Mouse (Mus musculus) heart, embryonic 14.5 days (tissue): ENCODE results near the gene Armh3. TPM values are rescaled to one million over a fixed set of nuclear protein-coding genes. Genes with fewer than 3 reads are reported as not detected.

Experiments used
- ATAC-seq: fragments of 200-750 bp; cut with Nextera tagmentation; 2 replicates; pipeline ENCODE4 v1.8.0; 2017; ENCODE audit warnings: low read depth, moderate TSS enrichment; ENCODE audit not compliant: insufficient number of reproducible peaks, insufficient read depth, low FRiP score
- H3K27ac ChIP-seq, 2 experiments: fragments of 200-500 bp in 1 of 2; fragments of 300-500 bp in 1 of 2; sonication (generic) in 1 of 2; replicated peaks in 1 of 2; 2 replicates each; pipeline ENCODE4 v1.5.1; 2012 to 2014; ENCODE audit warnings: low read depth in 2 of 2, low read length in 2 of 2, control low read depth in 1 of 2, mild to moderate bottlenecking in 1 of 2, mixed read lengths in 1 of 2; ENCODE audit not compliant: control insufficient read depth in 1 of 2, insufficient read depth in 1 of 2
- H3K27me3 ChIP-seq: fragments of 300-500 bp; sonication (generic); 2 replicates; pipeline ENCODE4 v1.6.1; 2014; ENCODE audit warnings: mild to moderate bottlenecking, low read length, control low read depth; ENCODE audit not compliant: control insufficient read depth, insufficient read depth
- H3K36me3 ChIP-seq: fragments of 300-500 bp; sonication (generic); 2 replicates; pipeline ENCODE4 v1.6.1; 2014; ENCODE audit warnings: mild to moderate bottlenecking, control low read depth, low read length, mixed read lengths; ENCODE audit not compliant: control insufficient read depth, insufficient read depth
- H3K4me1 ChIP-seq, 2 experiments: fragments of 200-500 bp in 1 of 2; fragments of 300-500 bp in 1 of 2; sonication (generic) in 1 of 2; 2 replicates each; pipeline ENCODE4 v1.6.1; 2012 to 2014; ENCODE audit warnings: low read length in 2 of 2, control low read depth in 1 of 2, mixed read lengths in 1 of 2; ENCODE audit not compliant: control insufficient read depth in 2 of 2, insufficient read depth in 2 of 2
- H3K4me2 ChIP-seq: fragments of 300-500 bp; sonication (generic); 2 replicates; pipeline ENCODE4 v1.6.1; 2014; ENCODE audit warnings: mild to moderate bottlenecking, low read length
- H3K4me3 ChIP-seq, 2 experiments: fragments of 200-500 bp in 1 of 2; fragments of 300-500 bp in 1 of 2; sonication (generic) in 1 of 2; 2 replicates each; pipeline ENCODE4 v1.5.1; 2012 to 2014; ENCODE audit warnings: low read length in 2 of 2, mild to moderate bottlenecking in 2 of 2, control low read depth in 1 of 2, low read depth in 1 of 2, moderate library complexity in 1 of 2; ENCODE audit not compliant: control insufficient read depth in 1 of 2, insufficient read depth in 1 of 2
- H3K9ac ChIP-seq: fragments of 300-500 bp; sonication (generic); 2 replicates; pipeline ENCODE4 v1.6.1; 2014; ENCODE audit warnings: mild to moderate bottlenecking, low read length
- H3K9me3 ChIP-seq: fragments of 300-500 bp; sonication (generic); 2 replicates; pipeline ENCODE4 v1.6.1; 2016; ENCODE audit warnings: low read length, control low read depth; ENCODE audit not compliant: control insufficient read depth
- WGBS: fragments of 180-500 bp; shearing (Covaris S2); extraction: QIAGEN DNeasy Blood & Tissue Kit; methylation state at CpG from one replicate; pipeline ENCODE4 v1.1.7; 2014; 5-methylcytosine and 5-hydroxymethylcytosine counted together
- polyA plus RNA-seq: library from polyadenylated mRNA; unstranded; fragments of >200 nt; fragmentation: Nextera tagmentation; extraction: Ambion mirVana; gene quantifications from 2 replicates; pipeline ENCODE4 v1.2.1, GENCODE M21; 2014

Armh3 gene
- polyA plus RNA-seq, 1 experiment from 2014 or later = 14.1 TPM

GRCm38 (mm10) chr19:45833665-45834064 lies 164.6 kb downstream of the Armh3 start:
- Histone ChIP-seq H3K36me3 (no peaks in the 10 kb centered on the region), H3K9me3 (no peaks in the 10 kb centered on the region), H3K4me2 (no peak overlapping the region), H3K4me3 (no peak overlapping the region), H3K27me3 (no peaks in the 10 kb centered on the region), H3K4me1 (peaks cover 6 to 13% of the 10 kb centered on the region in 2 experiments; a peak in 3 of 4 replicates), H3K9ac (no peak overlapping the region), H3K27ac (no peak overlapping the region)
- ATAC-seq = no peak
- WGBS = 86% methylated on average over 10 of the region's 10 CpGs

GRCm38 (mm10) chr19:45830679-45831078 lies 167.6 kb downstream of the Armh3 start:
- H3K9ac ChIP-seq = no peak overlapping the region
- no peak overlapping the region for H3K4me2 ChIP-seq
- no peak overlapping the region for H3K27ac ChIP-seq
- no peak overlapping the region for H3K4me3 ChIP-seq
- 51% methylated on average over 2 of the region's 2 CpGs for WGBS
- peaks cover 3 to 23% of the 10 kb centered on the region in 2 experiments; a peak in 3 of 4 replicates for H3K4me1 ChIP-seq
- H3K27me3 ChIP-seq = no peaks in the 10 kb centered on the region
- H3K9me3 ChIP-seq = 0 out of 2 replicates have a peak, but pooled peaks cover 4% of the 10 kb centered on the region
- H3K36me3 ChIP-seq = no peaks in the 10 kb centered on the region
- ATAC-seq = no peak

GRCm38 (mm10) chr19:45827736-45828135 lies 170.6 kb downstream of the Armh3 start:
- Histone ChIP-seq H3K9ac (no peak overlapping the region), H3K36me3 (no peaks in the 10 kb centered on the region), H3K27ac (no peak overlapping the region), H3K4me1 (peaks cover 0 to 18% of the 10 kb centered on the region in 2 experiments; a peak in 3 of 4 replicates), H3K9me3 (0 out of 2 replicates have a peak, but pooled peaks cover 4% of the 10 kb centered on the region), H3K4me3 (no peak overlapping the region), H3K4me2 (no peak overlapping the region), H3K27me3 (no peaks in the 10 kb centered on the region)
- WGBS = 96% methylated on average over 3 of the region's 3 CpGs
- no peak for ATAC-seq

GRCm38 (mm10) chr19:45827125-45827524 lies 171.2 kb downstream of the Armh3 start:
- H3K36me3 ChIP-seq = no peaks in the 10 kb centered on the region
- ATAC-seq = no peak
- 57% methylated on average over 5 of the region's 5 CpGs for WGBS
- 0 out of 2 replicates have a peak, but pooled peaks cover 4% of the 10 kb centered on the region for H3K9me3 ChIP-seq
- H3K27ac ChIP-seq = peak overlapping the region in 1 of 2 experiments; percentile 61; a peak in 1 of 4 replicates
- no peak overlapping the region for H3K4me3 ChIP-seq
- no peaks in the 10 kb centered on the region for H3K27me3 ChIP-seq
- no peak overlapping the region for H3K9ac ChIP-seq
- H3K4me2 ChIP-seq = no peak overlapping the region
- peaks cover 0 to 18% of the 10 kb centered on the region in 2 experiments; a peak in 3 of 4 replicates for H3K4me1 ChIP-seq

- 0 out of 2 replicates have a peak, but pooled peaks cover 4% of the 10 kb centered on the region for H3K9me3 ChIP-seq
- no peak overlapping the region for H3K4me3 ChIP-seq
- peak overlapping the region in 1 of 2 experiments; percentile 24; a peak in 2 of 4 replicates for H3K27ac ChIP-seq
- WGBS = 64% methylated on average over 3 of the region's 3 CpGs
- no peak overlapping the region for H3K4me2 ChIP-seq
- peaks cover 0 to 22% of the 10 kb centered on the region in 2 experiments; a peak in 3 of 4 replicates for H3K4me1 ChIP-seq
- no peaks in the 10 kb centered on the region for H3K27me3 ChIP-seq
- ATAC-seq = no peak; the same call in 1 of the 2 replicates
- no peaks in the 10 kb centered on the region for H3K36me3 ChIP-seq
- H3K9ac ChIP-seq = no peak overlapping the region
These were observed 172.1 kb downstream of the Armh3 start for GRCm38 (mm10) chr19:45826146-45826545.

GRCm38 (mm10) chr19:45821832-45822231 lies 176.5 kb downstream of the Armh3 start:
- H3K36me3 ChIP-seq = peaks cover 7% of the 10 kb centered on the region; the same call in 1 of the 2 replicates
- no peak overlapping the region for H3K9ac ChIP-seq
- H3K27me3 ChIP-seq = no peaks in the 10 kb centered on the region; the same call in 1 of the 2 replicates
- peaks cover 0 to 13% of the 10 kb centered on the region in 2 experiments; a peak in 2 of 4 replicates for H3K4me1 ChIP-seq
- H3K4me2 ChIP-seq = no peak overlapping the region
- H3K27ac ChIP-seq = no peak overlapping the region
- no peak overlapping the region for H3K4me3 ChIP-seq
- H3K9me3 ChIP-seq = no peaks in the 10 kb centered on the region
- no peak for ATAC-seq
- 79% methylated on average over 5 of the region's 5 CpGs for WGBS

- no peak for ATAC-seq
- 76% methylated on average over 11 of the region's 11 CpGs for WGBS
- Histone ChIP-seq H3K27me3 (peaks cover 16% of the 10 kb centered on the region), H3K36me3 (peaks cover 7% of the 10 kb centered on the region; the same call in 1 of the 2 replicates), H3K4me3 (no peak overlapping the region), H3K9ac (no peak overlapping the region), H3K9me3 (no peaks in the 10 kb centered on the region), H3K4me2 (no peak overlapping the region), H3K4me1 (peaks cover 7 to 16% of the 10 kb centered on the region in 2 experiments; a peak in 3 of 4 replicates), H3K27ac (no peak overlapping the region)
These were observed 180.3 kb downstream of the Armh3 start for GRCm38 (mm10) chr19:45817816-45818490.
